Mouse (Mus musculus): ENCODE results near the gene Crygn.
"Not testable (repeated sequence)": the region's sequence is repeated elsewhere in the genome, so short reads cannot be mapped to it uniquely, and the experiment has no call there.

Crygn gene

DNA sequence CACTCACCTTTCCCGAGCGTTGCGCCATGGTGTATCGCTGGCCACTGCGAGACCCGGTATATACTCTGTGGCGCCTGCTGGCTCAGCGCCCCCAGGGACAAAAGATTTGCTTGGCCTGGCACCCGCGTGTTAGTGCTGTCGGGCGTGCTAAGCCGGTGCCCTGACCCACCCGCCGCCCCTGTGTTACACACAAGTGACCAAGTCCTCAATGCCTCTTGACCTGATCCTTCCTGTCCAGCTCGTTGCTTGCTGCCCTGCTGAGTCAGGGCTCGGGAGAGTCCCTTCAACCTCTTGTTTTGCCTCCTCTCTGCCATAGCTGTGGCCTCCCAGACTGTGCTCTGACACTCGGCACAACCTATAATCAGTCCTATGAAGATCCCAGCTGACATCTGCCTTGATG lies at the start of gene Crygn:
Gene Crygn (minus strand): TSS at position 193 of the 400 bp plus-strand sequence.
- DNase-seq (ENCODE audit: low read depth, low spot score), result no peak

DNA sequence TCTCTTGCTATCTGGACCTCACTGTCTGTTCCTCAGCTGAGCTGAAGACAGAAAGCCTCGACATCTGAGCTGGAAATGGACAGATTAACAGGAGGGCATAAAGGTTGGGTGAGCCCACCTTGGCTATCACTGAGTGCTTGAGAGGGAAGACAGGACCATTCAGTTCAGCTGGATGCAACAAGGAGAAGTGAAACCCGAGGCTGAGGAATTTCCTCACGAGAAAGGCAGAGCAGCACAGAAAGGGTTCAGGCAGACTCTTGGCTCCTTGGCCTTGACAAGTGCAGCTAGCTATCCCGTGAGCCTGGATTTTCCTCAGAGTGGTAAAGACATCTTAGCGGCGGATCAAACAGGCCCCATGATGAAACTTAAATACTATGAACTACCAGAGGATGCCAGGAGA lies 47.4 kb upstream of the Crygn start:
- no peak for DNase-seq (ENCODE audit: low read depth, low spot score)

DNA sequence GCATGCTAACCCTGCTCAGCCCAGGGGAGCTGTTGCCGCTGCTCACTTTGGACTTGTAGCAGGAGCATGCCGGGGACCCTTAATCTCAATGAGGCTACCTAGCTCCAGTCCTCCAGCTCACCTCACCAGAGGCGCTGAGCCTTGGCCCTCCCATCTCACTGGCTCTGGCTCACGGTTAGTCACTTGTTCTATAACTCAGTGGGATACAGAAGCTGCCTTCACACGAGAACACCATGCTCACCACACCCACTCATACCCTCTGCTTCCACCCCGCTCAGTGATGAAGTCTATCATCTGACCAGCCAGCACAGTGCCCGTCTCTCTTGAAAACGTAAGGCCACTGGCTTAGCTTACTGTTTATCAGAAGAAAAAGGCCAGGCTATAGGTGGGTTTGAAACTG lies 46.9 kb upstream of the Crygn start:
- peak; percentile 32 for DNase-seq (ENCODE audit: low read depth, low spot score)

DNA sequence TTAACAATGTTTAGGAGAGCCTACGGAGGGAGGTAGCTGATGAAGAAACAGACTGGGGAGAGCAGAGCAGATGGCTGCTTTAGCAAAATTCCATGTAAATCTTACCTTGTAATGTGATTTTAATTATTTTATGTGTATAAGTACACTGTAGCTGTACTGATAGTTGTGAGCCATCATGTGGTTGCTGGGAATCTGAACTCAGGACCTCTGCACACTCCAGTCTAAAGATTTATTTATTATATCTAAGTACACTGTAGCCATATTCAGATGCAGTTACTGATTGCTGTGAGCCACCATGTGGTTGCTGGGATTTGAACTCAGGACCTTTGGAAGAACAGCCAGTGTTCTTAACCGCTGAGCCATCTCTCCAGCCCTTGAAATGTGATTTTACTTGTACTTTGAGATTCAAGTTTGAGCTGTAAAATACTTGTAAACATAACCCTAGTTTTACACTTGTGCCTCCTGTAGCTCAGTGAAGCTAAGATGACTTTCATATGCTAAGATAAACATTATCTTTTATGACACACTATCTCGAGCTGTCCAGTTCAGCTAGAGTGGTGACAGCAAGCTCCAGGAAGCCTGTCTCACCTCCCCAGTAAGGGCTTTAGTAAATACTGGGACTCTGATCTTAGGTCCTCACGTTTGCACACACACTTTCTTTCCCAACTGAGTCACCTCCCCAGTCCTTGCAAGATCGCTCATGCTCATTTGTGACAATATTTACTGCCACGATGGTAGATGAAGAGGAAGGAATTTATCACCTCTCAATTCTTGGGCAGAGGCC lies 44.2 kb upstream of the Crygn start:
- DNase-seq (ENCODE audit: low read depth, low spot score), result no peak

DNA sequence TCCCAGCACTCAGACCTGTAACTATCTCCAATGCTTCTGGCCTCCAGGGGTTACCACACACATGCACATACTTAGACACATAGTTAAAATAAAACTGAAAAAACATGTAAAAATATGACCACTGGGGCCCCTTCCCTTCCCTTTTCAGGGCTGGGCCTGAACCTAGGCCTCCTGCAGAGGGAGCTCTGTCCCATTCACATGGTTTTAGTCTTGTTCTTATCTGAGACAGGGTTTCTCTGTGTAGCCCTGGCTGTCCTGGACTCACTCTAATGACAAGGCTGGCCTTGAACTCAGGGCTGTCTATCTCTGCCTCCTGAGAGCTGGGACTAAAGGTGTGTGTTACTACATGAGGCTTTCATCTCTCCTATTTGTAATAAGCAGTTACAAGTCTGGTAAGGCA lies 42.6 kb upstream of the Crygn start:
- DNase-seq (ENCODE audit: low read depth, low spot score), result no peak

DNA sequence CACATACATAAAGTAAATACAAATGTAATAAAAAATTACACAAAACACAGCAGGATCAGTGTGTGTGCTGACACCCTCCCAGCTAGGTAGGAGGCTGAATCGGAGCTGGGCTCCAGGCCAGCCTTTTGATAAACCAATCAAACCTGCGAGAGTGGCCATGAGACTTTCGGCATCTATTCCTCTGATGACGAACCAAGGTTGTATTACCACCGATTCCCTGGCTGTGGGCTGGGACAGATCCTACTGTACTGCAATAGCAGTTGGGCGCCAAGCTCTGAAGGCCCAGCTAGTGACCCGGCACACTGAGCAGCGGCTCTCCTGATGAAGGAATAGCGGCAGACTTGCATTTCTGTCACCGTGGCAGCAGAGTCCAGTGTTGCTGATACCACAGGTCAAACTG lies 40.8 kb upstream of the Crygn start:
- DNase-seq (ENCODE audit: low read depth, low spot score), result no peak

DNA sequence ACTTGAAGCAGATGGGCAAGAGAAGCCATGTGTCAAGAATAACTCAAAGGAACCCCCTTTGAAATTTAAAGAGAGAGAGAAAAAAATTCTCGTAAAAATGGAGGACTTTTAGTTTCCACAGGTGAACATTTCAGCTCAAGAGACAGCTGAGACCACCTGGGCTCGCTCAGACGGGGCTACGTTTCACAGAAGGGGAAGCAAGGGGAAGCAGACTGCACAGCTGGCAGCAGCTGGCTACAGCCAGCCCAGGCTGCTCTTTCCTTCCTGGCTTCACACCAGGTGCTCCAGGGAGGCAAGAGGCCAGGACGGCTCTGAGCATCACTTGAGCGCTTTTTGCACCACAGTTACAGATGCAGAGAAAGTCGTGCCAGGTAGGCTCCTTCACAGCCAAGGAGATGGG lies 40.0 kb upstream of the Crygn start:
- DNase-seq (ENCODE audit: low read depth, low spot score), result no peak

DNA sequence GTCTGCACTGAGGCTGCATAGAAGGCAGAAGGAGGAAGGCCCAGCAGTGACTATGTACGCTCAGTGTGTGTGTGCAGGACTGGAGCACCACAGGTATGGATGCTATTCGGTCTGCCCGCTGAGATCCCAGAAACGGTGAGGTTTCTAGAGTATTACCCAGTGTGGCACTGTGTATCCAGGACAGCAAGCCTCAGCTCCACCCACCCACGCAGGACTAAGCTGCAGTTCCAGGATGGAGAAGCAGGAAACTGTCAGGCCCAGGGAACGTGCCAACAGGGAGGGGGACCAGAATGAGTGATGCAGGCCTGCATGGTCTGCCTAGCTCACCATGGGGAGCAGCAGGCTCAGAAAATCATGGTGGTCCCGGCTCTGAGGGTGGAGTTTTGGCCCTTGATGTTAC lies 35.2 kb upstream of the Crygn start:
- DNase-seq (ENCODE audit: low read depth, low spot score), result no peak

DNA sequence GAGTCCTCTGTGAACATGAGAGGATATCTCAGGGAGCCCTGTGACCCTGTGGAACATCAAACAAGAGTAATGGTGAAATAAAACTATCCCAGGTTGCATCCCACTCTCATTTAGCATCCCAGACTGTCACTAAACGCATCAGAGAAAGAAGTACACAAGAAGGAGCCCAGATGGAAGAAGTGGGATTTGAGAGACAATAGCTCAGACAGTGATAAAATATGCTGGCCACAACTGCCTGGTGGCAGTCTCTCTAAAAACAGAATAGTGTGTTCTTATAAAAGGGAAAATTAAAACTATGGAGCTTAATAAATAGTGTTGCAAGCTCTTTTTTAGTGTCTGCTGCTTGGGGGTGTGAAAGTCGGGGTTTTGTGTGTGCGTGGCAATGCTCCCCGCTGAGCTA lies 25.1 kb upstream of the Crygn start:
- DNase-seq (ENCODE audit: low read depth, low spot score), result peak; percentile 42

DNA sequence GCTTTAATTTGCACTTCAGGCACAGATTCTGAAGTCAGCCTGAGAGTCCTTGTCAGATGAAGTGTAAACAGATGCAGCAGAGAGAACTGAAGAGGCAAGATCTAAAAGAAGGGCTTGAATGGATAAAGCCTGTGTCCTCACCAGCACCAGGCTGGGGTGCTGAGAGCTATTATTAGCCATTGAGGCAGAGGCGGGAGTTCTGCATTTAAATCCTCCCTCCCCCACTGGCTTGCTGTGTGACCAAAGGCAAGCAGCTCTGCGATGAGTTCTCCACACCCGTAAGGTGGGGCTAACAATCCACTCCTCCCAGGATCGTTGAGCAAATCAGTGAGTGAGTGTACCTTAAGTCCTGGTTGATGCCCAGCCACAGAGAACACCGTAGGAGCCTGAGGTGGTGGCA lies 23.2 kb upstream of the Crygn start:
- DNase-seq (ENCODE audit: low read depth, low spot score), result peak; percentile 81

DNA sequence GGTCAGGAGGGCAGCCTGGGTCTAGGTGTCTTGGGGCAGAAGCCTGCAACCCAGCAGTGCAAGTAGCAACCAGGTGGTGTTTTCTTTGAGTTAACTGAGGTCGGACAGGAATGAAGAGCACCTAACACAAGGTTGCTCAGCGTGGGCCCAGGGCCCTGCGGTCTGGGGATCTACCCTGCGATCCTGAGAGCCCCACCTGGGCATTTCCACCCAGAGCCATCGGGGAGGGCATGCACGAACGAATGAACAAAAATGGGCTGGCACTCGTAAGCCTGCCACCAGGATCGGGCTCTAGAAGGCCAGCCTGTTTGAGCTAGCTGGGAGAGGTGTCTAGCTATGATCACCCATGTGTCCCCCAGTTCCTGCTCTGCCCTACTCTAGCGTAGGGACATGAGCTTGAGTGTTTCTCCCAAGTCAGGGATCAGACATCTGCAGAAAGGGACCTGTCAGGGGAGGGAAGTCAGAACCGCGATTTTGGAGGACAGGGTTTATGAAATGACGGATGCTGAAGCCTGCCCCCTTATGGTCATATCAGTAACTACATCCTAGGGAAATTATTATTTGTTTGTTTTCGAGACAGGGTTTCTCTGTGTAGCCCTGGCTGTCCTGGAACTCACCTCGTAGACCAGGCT lies 22.2 kb upstream of the Crygn start:
- DNase-seq (ENCODE audit: low read depth, low spot score), result no peak

DNA sequence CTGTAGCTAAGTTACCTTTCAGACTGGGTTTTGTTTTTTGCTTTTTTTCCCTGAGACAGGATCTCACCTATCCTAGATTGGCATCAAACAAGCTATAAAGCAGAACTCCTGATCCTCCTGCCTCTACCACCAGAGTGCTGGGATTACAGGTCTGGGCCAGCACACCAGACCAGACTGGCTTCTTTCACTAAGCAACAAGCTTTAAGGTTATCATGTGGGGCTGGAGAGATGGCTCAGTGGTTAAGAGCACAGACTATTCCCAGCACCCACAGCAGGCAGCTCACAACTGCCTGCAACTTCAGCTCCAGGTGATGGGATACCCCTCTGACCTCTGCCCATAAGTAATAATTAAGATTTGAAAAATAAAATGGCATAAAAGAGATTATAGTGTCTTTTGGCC lies 21.5 kb upstream of the Crygn start:
- DNase-seq (ENCODE audit: low read depth, low spot score), result no peak

DNA sequence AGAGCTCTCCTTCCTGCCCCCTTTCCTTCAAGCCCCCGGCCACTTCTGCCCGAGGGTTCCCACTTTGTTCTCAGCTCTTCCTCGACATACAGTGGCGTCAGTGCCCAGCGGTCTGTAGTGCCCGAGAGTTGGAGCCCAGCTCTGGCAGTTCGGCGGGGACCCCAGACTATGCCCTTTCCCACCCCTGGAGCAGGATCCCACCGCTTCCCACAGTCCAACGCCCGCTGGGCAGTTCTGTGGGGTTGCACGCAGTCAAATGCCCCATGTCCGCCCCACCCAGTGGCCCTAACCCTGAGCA lies 21.0 kb upstream of the Crygn start:
- no peak for DNase-seq (ENCODE audit: low read depth, low spot score)

DNA sequence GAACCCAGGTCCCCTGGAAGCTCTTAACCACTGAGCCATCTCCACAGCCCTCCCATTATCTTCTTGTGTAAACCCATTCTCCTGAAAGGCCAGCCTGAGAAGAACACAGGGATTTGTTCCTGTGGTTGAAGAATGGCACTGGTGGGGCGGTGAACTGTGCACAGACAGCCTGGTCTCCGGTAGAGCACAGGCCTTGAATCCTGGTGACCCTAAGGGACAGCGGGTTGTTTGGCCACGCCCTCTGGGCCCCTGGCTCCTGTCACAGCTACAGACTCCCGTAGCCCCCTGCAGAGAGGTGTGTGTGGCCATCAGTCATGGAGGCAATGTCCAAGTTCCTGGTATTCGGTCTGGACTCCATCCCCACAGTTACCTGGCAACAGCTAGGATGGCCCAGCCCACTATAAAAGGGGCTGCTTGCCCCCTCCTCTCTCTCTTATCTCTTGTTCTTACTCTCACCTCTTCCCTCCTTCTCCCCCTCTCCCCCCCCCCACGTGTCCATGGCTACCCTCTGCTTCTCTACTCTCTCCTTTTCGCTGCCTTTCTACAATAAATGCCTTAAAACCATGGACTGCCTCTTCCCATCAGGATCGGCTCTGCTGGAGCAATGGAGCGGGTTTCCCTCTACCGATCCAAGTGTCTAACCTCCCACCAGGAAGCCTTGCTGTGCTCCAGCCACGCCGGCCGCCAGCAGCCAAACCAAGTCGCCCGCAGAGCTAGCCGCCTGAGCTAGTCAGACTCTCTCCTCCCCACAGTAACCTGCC lies 20.5 kb upstream of the Crygn start:
- no peak for DNase-seq (ENCODE audit: low read depth, low spot score)

DNA sequence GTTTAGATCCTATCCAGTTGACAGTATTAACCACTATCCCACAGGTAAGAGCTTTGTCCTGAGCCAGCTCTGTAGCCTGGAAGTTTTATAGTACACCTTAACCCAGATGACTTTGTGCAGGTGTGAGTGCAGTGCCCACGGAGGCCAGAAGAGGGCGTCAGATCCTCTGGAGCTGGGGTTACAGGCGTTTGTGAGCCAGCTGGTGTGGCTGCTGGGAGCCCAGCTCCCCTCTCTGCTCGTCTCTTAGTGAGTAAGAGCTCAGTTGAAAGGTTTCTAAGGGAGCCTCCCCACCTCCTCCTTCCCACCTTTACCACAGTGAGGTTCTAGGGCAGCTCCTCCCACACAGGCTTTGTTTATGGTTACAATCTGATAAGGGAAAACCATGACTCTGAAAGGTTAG lies 18.9 kb upstream of the Crygn start:
- no peak for DNase-seq (ENCODE audit: low read depth, low spot score)

DNA sequence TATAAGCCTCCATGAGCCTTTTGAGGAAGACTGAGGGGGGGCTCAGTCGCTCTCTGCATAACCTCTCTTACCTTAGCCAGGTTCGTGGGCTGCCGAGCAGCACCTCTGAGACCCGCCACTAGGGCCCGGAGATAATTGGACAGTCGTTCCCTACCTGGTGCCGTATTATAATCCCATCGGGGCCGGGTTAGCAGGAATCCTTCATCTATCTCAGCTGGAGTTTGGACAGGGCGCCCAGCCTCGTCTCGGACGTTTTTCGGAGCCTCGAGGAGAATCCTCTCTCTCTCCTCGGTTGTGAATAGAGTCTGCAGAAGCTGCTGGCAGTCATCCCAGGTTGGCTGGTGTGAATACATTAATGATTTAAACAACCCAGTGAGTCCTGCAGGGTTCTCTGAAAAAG lies 16.7 kb upstream of the Crygn start:
- DNase-seq (ENCODE audit: low read depth, low spot score), result not testable (repeated sequence)

DNA sequence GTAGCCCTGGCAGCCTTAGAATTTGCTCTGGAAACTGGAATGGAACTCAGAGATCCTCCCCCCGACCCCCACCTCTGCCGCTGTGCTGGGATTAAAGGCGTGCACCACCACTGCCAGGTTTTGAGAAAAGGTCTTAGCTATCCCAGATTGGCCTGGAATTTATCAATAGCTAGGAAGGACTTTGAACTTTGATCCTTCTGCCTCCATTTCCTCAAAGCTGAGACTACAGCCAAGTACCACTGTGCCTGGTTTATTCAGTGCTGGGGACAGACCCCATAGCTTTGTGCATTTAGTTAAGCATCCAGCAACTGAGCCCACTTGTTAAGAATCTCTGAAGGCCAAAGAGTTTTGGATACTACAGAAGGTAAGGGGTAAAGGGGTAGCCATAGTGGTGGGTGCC lies 877 bp downstream of the Crygn start:
- no peak for DNase-seq (ENCODE audit: low read depth, low spot score)

DNA sequence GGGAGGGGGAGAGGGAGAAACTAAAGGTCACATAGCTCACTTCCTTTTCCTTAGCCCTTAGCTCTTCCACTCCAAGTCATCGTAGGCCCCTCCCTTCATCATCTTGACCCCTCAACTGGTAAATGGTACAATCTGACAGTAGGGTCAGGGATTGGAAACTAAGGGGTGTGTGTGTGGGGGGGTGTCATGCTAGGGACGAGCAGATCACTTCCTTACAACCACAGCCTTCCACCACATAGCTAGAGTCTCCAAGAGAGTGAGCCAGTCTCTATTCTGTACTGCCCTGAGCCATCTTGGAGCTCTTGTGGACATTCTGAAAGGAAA lies 5.7 kb downstream of the Crygn start:
- DNase-seq (ENCODE audit: low read depth, low spot score), result no peak

DNA sequence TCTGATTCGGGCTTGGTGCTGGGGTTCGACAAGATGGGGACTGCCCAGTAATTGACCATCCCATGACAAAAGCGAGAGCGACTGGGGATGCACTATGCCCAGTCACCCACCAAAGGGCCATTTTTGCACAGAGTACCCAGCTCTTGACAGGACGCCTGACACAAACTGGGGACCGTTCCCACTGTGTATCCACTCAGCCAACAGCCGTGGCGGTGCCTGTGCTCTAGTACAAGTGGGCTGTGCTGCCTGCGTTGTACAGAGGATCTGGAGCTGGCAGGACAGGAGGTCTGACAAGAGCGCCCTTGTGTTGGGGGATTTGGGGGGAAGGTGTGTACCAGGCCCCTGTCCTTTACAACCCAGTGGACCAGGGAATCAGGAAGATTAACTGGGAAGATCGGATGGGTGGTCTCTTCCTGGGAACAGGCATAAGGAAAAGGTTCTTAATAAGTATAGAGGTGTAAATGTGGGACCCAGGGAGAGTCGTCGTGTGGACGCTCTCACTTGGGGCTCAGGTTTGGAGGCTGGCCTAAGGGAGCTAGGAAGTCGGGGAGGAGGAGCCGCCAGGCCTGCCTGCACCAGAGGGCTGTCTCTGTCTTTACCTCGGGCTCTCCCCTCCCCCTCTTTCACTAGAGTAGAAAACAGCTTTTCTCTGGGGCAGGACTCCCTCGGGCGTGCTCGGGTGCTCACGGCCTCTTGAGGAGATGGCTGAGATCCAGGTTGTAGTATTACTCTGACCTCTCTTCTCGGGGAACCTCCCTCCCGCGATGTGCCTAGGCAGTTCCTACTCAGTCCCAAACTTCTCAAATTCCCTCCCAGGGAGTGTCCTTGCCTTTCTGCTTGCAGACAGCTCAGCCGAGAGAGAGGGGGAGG lies 6.3 kb downstream of the Crygn start:
- DNase-seq (ENCODE audit: low read depth, low spot score), result no peak

DNA sequence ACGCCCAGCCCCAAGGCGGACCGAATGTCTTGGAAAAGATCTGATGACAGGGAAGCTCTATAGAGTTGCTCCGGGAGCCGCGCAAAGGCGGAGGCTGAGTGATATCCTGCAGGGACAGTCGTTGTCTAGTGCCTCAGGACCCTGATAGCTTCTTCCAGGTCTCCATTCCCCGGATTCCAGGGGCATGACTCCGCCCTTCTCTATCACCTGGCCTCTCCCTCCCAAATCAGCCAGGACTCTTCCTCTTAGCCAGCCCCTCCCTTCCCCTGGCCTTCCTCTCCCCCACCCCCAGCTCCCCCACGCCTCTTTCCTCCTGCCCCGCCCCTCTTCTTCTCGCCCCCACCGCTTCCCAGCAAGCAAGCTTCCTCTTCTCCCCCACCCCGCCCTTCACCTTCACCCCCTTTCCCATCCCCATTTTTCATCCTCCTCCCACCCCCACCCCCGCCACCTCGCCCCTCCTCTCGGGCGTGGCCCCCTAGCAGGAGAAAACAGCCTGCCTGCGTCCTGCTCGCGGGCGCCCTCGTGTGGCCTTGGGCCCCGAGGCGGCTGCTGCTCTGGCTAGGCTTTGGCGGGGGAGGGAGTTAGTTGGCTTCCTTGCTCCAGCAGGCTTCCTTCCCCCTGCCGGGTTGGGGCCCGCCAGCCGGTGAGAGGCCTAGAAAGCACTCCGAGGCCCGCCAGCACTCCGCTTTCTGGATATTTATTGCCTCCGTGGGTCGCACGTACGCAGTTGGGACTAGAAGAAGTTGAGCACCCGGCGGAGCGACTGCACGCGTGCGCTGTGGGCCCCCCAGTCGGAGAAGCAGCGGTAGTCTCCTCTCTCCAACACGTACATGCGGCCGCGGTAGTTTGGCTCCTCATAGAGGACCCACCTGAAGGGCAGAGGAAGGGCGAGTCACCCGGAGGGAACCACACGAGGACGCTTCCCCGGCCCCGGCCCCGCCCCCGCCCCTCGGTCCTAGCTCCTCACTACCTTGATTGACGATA lies 7.2 kb downstream of the Crygn start:
- DNase-seq (ENCODE audit: low read depth, low spot score), result peak; percentile 79

DNA sequence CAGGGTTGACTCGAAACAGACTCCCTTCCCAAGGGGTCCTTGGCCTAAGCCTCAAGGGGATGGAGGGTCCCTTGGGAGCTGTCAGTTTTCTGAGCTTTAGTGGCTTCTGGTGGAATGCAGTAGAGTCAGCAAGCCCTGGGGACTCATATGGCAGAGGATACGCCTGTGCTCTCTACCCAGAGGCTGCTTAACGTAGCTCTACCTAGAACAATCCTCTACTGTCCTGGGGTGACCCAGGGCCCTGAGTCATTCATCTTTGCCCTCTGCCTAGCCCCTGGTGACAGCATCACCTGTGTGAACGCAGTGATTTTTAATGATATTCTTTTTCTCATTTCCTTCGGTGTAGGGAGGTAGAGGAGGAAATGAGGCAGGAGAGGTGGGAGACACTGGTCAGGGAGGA lies 8.1 kb downstream of the Crygn start:
- no peak for DNase-seq (ENCODE audit: low read depth, low spot score)

Data from telencephalon, adult 2 months (tissue).